Mouse (Mus musculus) left cerebral cortex, postnatal 36 days (tissue): Measurements from ENCODE around the gene Dnmt1. TPM values are rescaled to one million over a fixed set of nuclear protein-coding genes. Genes with fewer than 3 reads are reported as not detected.
A peak's percentile ranks its signal among the peaks of the same experiment; 100 is the strongest.
"Not testable (repeated sequence)": the region's sequence is repeated elsewhere in the genome, so short reads cannot be mapped to it uniquely, and the experiment has no call there.

ENCODE experiments used
- DNase-seq, 2 experiments: peaks; one replicate each; pipeline ENCODE4 v3.0.0; 2021 to 2022; ENCODE audit warnings: low spot score in 2 of 2, mixed read lengths in 1 of 2
- intact Hi-C: fragments of 180-260 bp; cut with DNase I; formaldehyde crosslinking; loops from one replicate; pipeline ENCODE4 v1.15.1; 2025
- total RNA-seq, 2 experiments: library from RNA; stranded (reverse); gene quantifications; 2 replicates each; pipeline ENCODE4 v1.2.3; 2021

The Dnmt1 gene
- total RNA-seq, result 10 to 100 TPM; 40.1 to 43.0 TPM

- no peak for DNase-seq
- intact Hi-C loops, result no loop called here
These were observed at the start of gene Dnmt1 for GRCm38 (mm10) chr9:20959430-20959938. Gene Dnmt1 (minus strand): TSS chr9:20959888.

GRCm38 (mm10) chr9:21008007-21008406 is 48.3 kb upstream of the Dnmt1 start:
- intact Hi-C loops, result no loop called here
- DNase-seq, result no peak

DNA sequence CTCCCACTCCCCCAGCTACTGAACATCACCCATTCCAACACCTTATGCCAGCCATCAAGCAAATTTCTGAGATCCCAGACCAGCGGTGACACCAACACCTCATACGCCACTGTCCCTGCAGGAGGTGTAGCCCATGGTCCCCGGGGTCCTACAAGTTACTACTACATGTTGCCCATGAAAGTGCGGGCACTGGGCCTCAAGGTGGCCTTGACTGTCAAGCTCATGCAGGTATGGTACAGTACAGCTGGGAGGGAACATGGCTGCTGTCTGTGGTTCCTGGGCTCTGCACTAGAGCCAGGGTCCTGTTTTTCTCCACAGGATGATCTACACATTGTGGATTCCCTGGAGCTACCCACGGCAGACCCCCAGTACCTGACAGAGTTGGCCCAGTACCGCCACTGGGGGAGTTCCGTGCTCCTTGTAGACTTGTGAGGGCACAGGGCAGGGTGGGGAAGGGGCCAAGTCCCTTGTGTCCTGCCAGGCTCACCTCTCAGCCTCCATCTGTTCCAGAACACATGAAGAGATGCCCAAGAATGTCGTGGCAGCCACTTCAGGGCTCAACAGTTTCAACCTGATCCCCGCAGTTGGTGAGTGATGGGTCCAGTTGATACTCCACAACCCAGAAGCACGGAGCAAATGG is 47.7 kb upstream of the Dnmt1 start:
- DNase-seq, result no peak
- intact Hi-C loops, result no loop called here

GRCm38 (mm10) chr9:21002627-21003551 is 43.2 kb upstream of the Dnmt1 start, which contains the start of gene Mrpl4:
Gene Mrpl4 (plus strand): TSS chr9:21002738.
- peak; percentile 92 to 94 for DNase-seq
- intact Hi-C loops, result loop anchor here (2.0 kb wide), 1 partner anchor 50 kb away; no protein-coding TSS in a partner anchor

- intact Hi-C loops, result loop anchor here (2.0 kb wide), 1 partner anchor 49 kb away; no protein-coding TSS in a partner anchor
These were observed 42.6 kb upstream of the Dnmt1 start for GRCm38 (mm10) chr9:21002270-21002626.

DNA sequence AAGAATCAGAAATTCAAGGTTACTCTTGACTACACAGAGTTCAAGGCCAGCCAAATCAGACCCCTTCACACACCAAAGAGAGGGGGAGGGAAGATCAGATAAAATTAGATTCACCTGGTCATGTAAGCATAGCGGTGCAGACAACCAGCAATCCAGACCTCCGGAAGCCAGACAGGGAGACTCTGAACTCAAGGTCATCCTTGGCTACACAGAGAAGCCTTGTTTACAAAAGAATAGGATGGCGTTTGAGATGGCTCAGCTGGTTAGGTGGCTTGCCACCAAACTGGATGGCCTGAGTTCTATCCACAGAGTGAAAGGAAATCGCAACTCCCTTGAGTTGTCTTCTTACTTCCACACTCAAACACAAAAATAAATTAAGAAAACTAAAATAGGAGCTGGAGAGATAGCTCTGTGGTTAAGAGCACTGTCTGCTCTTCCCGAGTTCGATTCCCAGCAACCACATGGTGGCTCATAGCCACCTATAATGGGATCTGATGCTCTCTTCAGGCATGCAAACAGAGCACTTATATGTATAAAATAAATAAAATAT is 42.0 kb upstream of the Dnmt1 start:
- no peak for DNase-seq
- intact Hi-C loops, result loop anchor here (2.0 kb wide), 1 partner anchor 49 kb away; no protein-coding TSS in a partner anchor

More at GRCm38 (mm10) chr9:21002270-21002626, 42.6 kb upstream of the Dnmt1 start:
- no peak for DNase-seq

GRCm38 (mm10) chr9:21000811-21001210 is 41.1 kb upstream of the Dnmt1 start:
- no peak for DNase-seq
- intact Hi-C loops, result no loop called here

DNA sequence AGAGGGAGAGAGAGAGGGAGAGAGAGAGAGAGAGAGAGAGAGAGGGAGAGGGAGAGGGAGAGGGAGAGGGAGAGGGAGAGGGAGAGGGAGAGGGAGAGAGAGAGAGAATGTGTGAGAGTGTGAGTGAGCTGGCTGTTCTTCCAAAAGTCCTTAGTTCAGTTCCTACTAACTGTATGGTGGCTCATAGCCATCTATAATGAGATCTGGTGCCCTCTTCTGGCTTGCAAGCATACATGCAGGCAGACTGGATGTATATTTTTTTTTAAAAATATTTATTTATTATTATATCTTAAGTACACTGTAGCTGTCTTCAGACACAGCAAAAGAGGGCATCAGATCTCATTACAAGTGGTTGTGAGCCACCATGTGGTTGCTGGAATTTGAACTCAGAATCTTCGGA is 38.6 kb upstream of the Dnmt1 start:
- not testable (repeated sequence) for DNase-seq
- intact Hi-C loops, result loop anchor here (5.0 kb wide), 1 partner anchor 96 kb away; no protein-coding TSS in a partner anchor

DNA sequence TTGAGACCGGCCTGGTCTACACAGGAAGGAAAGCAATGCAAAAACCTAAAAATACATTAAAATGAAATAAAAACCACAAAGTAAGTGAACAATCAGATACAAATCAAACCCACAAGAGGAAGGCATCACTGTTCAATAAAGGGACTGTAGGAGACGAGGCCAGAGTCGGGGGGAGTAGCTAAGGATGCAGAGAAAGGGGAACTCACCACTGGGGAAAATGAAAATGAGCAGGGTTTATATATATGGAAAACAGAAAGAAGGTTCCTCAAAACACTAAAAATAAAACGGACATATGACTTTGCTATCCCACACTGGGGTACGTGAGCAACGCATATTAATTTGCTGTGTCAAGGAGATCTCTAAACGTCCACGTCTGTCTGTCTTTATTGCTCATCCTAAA is 37.4 kb upstream of the Dnmt1 start:
- DNase-seq, result no peak
- intact Hi-C loops, result loop anchor here (5.0 kb wide), 1 partner anchor 95 kb away; no protein-coding TSS in a partner anchor

DNA sequence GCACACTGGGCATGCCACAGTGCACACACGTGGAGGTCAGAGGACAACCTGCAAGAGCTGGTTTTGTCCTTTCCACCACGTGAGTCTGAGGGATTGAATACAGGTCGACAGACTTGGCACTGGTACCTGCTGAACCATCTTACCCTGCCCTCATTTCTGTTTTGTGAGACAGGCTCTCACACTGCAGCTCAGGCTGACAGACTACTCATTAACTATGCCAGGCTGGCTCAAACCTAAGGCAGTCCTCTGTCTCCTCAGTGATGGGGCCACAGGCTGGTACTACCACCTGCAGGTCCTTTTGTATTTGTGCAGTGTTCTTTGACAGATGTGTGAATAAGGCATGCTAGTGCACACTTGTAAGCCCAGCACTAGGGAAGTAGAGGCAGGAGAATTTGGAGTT is 35.4 kb upstream of the Dnmt1 start:
- no peak for DNase-seq
- intact Hi-C loops, result loop anchor here (5.0 kb wide), 1 partner anchor 93 kb away; no protein-coding TSS in a partner anchor

DNA sequence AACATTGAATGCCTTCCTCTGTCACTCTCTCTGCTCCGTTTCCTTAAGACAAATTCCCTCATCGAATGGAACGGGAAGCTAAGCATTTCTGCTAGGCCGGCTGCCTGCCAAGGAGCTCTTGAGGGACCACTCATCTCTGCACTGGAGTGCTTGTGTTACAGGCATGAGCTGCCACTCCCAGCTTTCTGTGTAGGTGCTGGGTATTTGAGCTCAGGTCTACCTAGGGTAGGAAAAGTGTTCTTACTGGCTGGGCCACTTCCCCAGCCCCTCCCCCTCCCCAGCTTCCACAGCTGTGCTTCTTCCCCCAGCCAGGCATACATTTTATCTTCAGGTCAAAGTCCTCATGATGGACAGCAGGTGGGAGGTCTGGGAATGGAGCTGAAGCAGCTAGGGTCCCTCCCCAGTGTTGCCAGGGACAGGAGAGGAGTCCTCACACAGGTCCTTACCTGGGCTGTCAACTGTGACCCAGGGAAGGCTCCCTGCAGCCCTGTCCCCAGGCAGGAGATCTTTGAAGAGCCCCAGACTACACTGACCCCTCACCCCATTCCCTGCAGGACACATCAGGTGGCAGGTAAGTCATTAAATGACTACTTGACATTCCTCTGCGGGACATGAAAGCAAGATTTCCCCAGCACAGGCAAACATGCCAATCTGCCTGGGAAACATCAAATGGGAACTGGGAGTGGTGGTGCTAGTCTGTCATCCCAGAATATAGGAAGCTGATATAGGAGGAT is 33.6 kb upstream of the Dnmt1 start:
- intact Hi-C loops, result no loop called here
- DNase-seq, result no peak

- no peak for DNase-seq
- intact Hi-C loops, result no loop called here
These were observed 31.9 kb upstream of the Dnmt1 start for GRCm38 (mm10) chr9:20991587-20991986.

DNA sequence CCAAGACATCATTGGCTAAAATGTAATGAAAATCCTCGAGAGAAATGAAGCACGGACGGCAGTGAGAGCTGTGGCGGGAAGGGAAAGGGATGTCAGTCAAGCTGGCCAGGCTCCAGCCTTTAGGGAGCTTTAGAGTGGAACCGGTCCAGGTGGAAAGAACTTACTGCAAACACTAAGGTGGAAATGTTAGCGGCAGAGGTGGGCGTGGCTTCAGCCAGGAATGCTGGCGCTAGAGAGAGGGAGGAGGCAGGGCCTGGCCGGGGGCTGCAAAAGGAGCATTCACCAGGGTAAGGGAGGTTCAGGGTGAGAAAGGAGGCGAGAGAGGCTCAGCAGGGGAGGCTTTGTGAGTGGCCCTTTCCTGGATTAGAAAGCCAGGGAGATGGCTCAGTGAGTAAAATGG is 31.2 kb upstream of the Dnmt1 start:
- no peak for DNase-seq
- intact Hi-C loops, result no loop called here

DNA sequence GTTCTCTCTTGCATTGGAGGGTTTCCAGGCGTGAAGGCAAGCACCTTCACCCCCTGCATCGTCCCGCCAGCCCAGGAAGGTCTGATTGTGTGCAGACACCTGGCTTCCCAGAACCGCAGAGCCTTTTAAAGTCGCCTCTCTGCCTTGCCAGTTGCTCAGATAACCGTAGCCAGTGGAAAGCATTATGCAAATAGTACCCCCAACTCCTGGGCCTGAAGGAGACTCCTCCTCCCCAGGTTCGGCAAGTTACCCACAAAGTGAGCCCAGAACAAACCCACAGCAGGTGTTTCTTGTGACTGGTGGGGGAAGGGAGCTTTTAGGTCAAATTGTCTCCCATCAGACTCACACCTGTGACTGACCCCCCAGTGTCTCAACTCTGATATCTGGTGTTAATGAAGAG is 28.3 kb upstream of the Dnmt1 start:
- intact Hi-C loops, result no loop called here
- DNase-seq, result no peak

DNA sequence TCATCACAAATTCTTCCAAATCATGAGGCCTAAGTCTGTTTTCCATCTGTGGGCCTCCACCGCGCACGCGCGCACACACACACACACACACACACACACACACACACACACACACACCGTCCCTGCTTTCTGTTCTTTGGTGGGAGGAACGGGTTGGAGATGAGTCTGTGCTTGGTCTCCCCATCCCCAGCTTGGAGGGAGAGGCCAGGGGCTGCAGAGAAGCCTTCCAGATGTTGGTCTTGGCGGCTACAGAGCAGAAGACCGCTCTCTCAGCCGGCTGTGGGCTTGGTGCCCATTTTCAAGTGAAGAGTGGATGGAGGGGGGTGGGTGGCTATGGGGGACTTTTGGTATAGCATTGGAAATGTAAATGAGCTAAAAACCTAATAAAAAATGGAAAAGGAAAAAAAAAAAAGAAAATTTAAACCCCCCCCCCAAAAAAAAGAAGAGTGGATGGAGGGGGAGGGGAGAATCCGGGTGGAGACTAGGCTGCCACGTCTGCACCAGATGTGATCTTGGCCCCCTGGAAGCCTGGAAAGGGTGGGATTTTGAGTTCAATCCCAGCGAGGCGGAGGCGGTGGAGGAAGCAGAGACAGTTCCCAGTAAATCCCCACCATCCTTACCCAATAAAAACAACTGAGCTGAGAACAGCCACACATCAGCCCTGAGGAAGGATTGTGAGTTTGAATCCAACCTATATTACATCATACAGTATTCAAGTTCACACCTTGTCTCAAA is 27.4 kb upstream of the Dnmt1 start:
- DNase-seq, result no peak

GRCm38 (mm10) chr9:20983169-20983568 is 23.5 kb upstream of the Dnmt1 start:
- no peak for DNase-seq
- intact Hi-C loops, result no loop called here

More for the DNA sequence above, 27.4 kb upstream of the Dnmt1 start:
- intact Hi-C loops, result no loop called here

GRCm38 (mm10) chr9:20982171-20982570 is 22.5 kb upstream of the Dnmt1 start:
- DNase-seq, result no peak
- intact Hi-C loops, result no loop called here

DNA sequence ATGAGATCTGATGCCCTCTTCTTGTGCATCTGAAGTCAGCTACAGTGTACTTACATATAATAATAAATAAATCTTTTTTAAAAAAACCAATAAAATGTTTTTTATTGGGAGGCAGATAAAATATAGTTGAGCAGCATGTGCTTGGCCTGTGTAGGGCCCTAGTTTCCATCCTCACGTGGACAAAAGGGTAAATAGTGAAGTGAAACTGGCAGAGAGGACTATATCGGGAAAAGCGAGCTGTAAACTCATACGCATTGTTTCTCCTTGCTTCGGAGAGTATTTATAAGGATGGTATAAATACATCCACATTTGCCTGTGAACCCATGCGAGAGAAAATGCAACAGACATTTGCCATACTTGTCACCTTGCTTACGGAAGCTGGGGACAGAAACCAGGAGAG is 20.1 kb upstream of the Dnmt1 start:
- intact Hi-C loops, result no loop called here

DNA sequence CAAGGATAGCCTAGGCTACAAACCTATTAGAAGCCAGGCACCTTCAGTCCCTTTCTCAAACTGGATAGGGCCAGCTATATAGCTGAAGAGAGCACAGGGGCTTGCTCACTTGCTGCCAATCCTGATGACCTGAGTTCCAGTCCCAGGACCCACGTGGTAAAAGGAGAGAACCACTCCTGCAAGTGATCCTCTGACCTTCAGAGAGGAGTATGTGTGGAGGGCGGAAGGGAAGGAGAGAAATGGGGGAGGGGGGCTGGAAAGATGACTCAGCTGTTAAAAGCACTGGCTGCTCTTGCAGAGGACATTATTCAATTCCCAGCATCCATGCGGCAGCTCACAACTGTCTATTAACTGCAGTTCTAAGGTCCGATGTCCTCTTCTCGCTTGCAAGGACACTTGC is 19.5 kb upstream of the Dnmt1 start:
- intact Hi-C loops, result no loop called here
- no peak for DNase-seq

More for the DNA sequence above, 20.1 kb upstream of the Dnmt1 start:
- DNase-seq, result no peak
